Mouse (Mus musculus) heart, embryonic 16.5 days (tissue): ENCODE measurements around the gene Rita1. TPM values are rescaled to one million over a fixed set of nuclear protein-coding genes. Genes with fewer than 3 reads are reported as not detected.

Experiments
- ATAC-seq: fragments of 200-750 bp; cut with Nextera tagmentation; replicated peaks from 2 replicates; pipeline ENCODE4 v1.8.0; 2017; ENCODE audit warnings: moderate number of reproducible peaks; ENCODE audit not compliant: insufficient read depth, low FRiP score; ENCODE audit errors: extremely low read depth
- H3K27ac ChIP-seq: fragments of 300-500 bp; sonication (generic); 2 replicates; pipeline ENCODE4 v1.5.1; 2014; ENCODE audit warnings: mild to moderate bottlenecking, low read length, control low read depth, moderate library complexity
- H3K27me3 ChIP-seq: fragments of 300-500 bp; sonication (generic); 2 replicates; pipeline ENCODE4 v1.6.1; 2014; ENCODE audit warnings: low read length, mixed read lengths; ENCODE audit not compliant: control insufficient read depth, insufficient read depth
- H3K36me3 ChIP-seq: fragments of 300-500 bp; sonication (generic); 2 replicates; pipeline ENCODE4 v1.6.1; 2014; ENCODE audit not compliant: control insufficient read depth, insufficient read depth
- H3K4me1 ChIP-seq: fragments of 300-500 bp; sonication (generic); 2 replicates; pipeline ENCODE4 v1.6.1; 2014; ENCODE audit warnings: low read length, mixed read lengths; ENCODE audit not compliant: control insufficient read depth, insufficient read depth
- H3K4me2 ChIP-seq: fragments of 300-500 bp; sonication (generic); 2 replicates; pipeline ENCODE4 v1.6.1; 2014; ENCODE audit warnings: low read depth, mild to moderate bottlenecking, control low read depth, low read length
- H3K4me3 ChIP-seq: fragments of 300-500 bp; sonication (generic); 2 replicates; pipeline ENCODE4 v1.5.1; 2014; ENCODE audit warnings: mild to moderate bottlenecking, control low read depth, low read length
- H3K9ac ChIP-seq: fragments of 300-500 bp; sonication (generic); 2 replicates; pipeline ENCODE4 v1.6.1; 2014; ENCODE audit warnings: low read length, control low read depth
- H3K9me3 ChIP-seq: fragments of 300-500 bp; sonication (generic); replicated peaks from 2 replicates; pipeline ENCODE4 v1.6.1; 2016; ENCODE audit warnings: low read length; ENCODE audit not compliant: control insufficient read depth
- WGBS: fragments of 180-500 bp; shearing (Covaris S2); extraction: QIAGEN DNeasy Blood & Tissue Kit; methylation state at CpG from one replicate; pipeline ENCODE4 v1.1.7; 2014; 5-methylcytosine and 5-hydroxymethylcytosine counted together
- polyA plus RNA-seq: library from polyadenylated mRNA; unstranded; fragments of >200 nt; fragmentation: Nextera tagmentation; extraction: Ambion mirVana; gene quantifications from 2 replicates; pipeline ENCODE4 v1.2.1, GENCODE M21; 2015

The Rita1 gene
- polyA plus RNA-seq, 1 experiment from 2014 or later: 13.2 TPM

- H3K9ac ChIP-seq: peak overlapping the region; percentile 11
- peak overlapping the region; percentile 81 for H3K4me2 ChIP-seq
- ATAC-seq: no peak
- peaks cover 22% of the 10 kb centered on the region for H3K4me1 ChIP-seq
- peaks cover 23% of the 10 kb centered on the region for H3K36me3 ChIP-seq
- H3K27ac ChIP-seq: peak overlapping the region; percentile 74
- 7% methylated on average over 17 of the region's 17 CpGs for WGBS
- peak overlapping the region; percentile 79 for H3K4me3 ChIP-seq
- H3K9me3 ChIP-seq: 0 out of 2 replicates have a peak, but pooled peaks cover 2% of the 10 kb centered on the region
- no peaks in the 10 kb centered on the region for H3K27me3 ChIP-seq
Measured at GRCm38 (mm10) chr5:120586741-120587615, 25.4 kb downstream of the Rita1 start.

- Histone ChIP-seq H3K4me2 (no peak overlapping the region), H3K27me3 (no peaks in the 10 kb centered on the region), H3K9ac (no peak overlapping the region), H3K4me1 (peaks cover 22% of the 10 kb centered on the region), H3K9me3 (no peaks in the 10 kb centered on the region), H3K4me3 (no peak overlapping the region), H3K27ac (no peak overlapping the region), H3K36me3 (peaks cover 27% of the 10 kb centered on the region)
- WGBS: 62% methylated on average over 15 of the region's 15 CpGs
- no peak for ATAC-seq
Measured at GRCm38 (mm10) chr5:120584968-120585367, 27.4 kb downstream of the Rita1 start.

GRCm38 (mm10) chr5:120583511-120583910, 28.9 kb downstream of the Rita1 start:
- no peaks in the 10 kb centered on the region for H3K9me3 ChIP-seq
- no peak overlapping the region for H3K4me2 ChIP-seq
- H3K4me3 ChIP-seq: no peak overlapping the region
- no peaks in the 10 kb centered on the region for H3K27me3 ChIP-seq
- peaks cover 32% of the 10 kb centered on the region for H3K4me1 ChIP-seq
- ATAC-seq: no peak
- no peak overlapping the region for H3K27ac ChIP-seq
- no peak overlapping the region for H3K9ac ChIP-seq
- WGBS: 86% methylated on average over 4 of the region's 4 CpGs
- H3K36me3 ChIP-seq: peaks cover 27% of the 10 kb centered on the region

- H3K36me3 ChIP-seq: peaks cover 27% of the 10 kb centered on the region
- H3K4me2 ChIP-seq: no peak overlapping the region
- H3K27me3 ChIP-seq: no peaks in the 10 kb centered on the region
- H3K4me3 ChIP-seq: no peak overlapping the region
- no peaks in the 10 kb centered on the region for H3K9me3 ChIP-seq
- WGBS: 59% methylated on average over 9 of the region's 9 CpGs
- H3K4me1 ChIP-seq: peaks cover 32% of the 10 kb centered on the region
- H3K9ac ChIP-seq: no peak overlapping the region
- no peak overlapping the region for H3K27ac ChIP-seq
- no peak for ATAC-seq
Measured at GRCm38 (mm10) chr5:120582002-120582401, 30.4 kb downstream of the Rita1 start.

- H3K4me1 ChIP-seq: peaks cover 22% of the 10 kb centered on the region
- H3K4me3 ChIP-seq: no peak overlapping the region
- H3K9me3 ChIP-seq: no peaks in the 10 kb centered on the region
- H3K4me2 ChIP-seq: no peak overlapping the region
- ATAC-seq: no peak
- peaks cover 26% of the 10 kb centered on the region for H3K36me3 ChIP-seq
- WGBS: 86% methylated on average over 26 of the region's 26 CpGs
- H3K27ac ChIP-seq: no peak overlapping the region; the same call in 1 of the 2 replicates
- H3K27me3 ChIP-seq: no peaks in the 10 kb centered on the region
- no peak overlapping the region for H3K9ac ChIP-seq
Measured at GRCm38 (mm10) chr5:120579898-120580626, 32.3 kb downstream of the Rita1 start.

- H3K4me2 ChIP-seq: peak overlapping the region; percentile 42
- no peaks in the 10 kb centered on the region for H3K27me3 ChIP-seq
- H3K4me1 ChIP-seq: peaks cover 22% of the 10 kb centered on the region
- 0 out of 2 replicates have a peak overlapping the region, but pooled peaks have one; percentile 9 for H3K9ac ChIP-seq
- WGBS: 50% methylated on average over 26 of the region's 26 CpGs
- H3K36me3 ChIP-seq: peaks cover 19% of the 10 kb centered on the region
- H3K27ac ChIP-seq: peak overlapping the region; percentile 78
- no peak overlapping the region for H3K4me3 ChIP-seq
- no peak for ATAC-seq
- no peaks in the 10 kb centered on the region for H3K9me3 ChIP-seq
Measured at GRCm38 (mm10) chr5:120579211-120579897, 33.0 kb downstream of the Rita1 start.

- Histone ChIP-seq H3K9me3 (no peaks in the 10 kb centered on the region), H3K4me1 (peaks cover 22% of the 10 kb centered on the region), H3K9ac (0 out of 2 replicates have a peak overlapping the region, but pooled peaks have one; percentile 9)
Measured at GRCm38 (mm10) chr5:120578504-120579081, 33.8 kb downstream of the Rita1 start.

GRCm38 (mm10) chr5:120577935-120578441, 34.4 kb downstream of the Rita1 start:
- no peak for ATAC-seq
- Histone ChIP-seq H3K4me3 (no peak overlapping the region), H3K36me3 (peaks cover 6% of the 10 kb centered on the region; the same call in 1 of the 2 replicates), H3K27ac (peak overlapping the region; percentile 58), H3K4me2 (no peak overlapping the region), H3K9me3 (no peaks in the 10 kb centered on the region), H3K9ac (no peak overlapping the region), H3K4me1 (peaks cover 22% of the 10 kb centered on the region), H3K27me3 (no peaks in the 10 kb centered on the region)
- 50% methylated on average over 10 of the region's 10 CpGs for WGBS

More at GRCm38 (mm10) chr5:120578504-120579081, 33.8 kb downstream of the Rita1 start:
- ATAC-seq: peak; percentile 61
- Histone ChIP-seq H3K36me3 (peaks cover 12% of the 10 kb centered on the region; the same call in 1 of the 2 replicates), H3K4me3 (no peak overlapping the region), H3K4me2 (peak overlapping the region; percentile 42), H3K27me3 (no peaks in the 10 kb centered on the region), H3K27ac (peak overlapping the region; percentile 78)
- 44% methylated on average over 12 of the region's 12 CpGs for WGBS
